Mouse (Mus musculus) MEL-GATA-1-ER (cell line): ENCODE measurements around the gene Olfr462.
"Not testable (repeated sequence)": the region's sequence is repeated elsewhere in the genome, so short reads cannot be mapped to it uniquely, and the experiment has no call there.

Experiments used
- DNase-seq: peaks from one replicate; pipeline ENCODE4 v3.0.0-alpha.2; 2012; ENCODE audit warnings: low read depth; ENCODE audit errors: extremely low read depth

The Olfr462 gene

DNA sequence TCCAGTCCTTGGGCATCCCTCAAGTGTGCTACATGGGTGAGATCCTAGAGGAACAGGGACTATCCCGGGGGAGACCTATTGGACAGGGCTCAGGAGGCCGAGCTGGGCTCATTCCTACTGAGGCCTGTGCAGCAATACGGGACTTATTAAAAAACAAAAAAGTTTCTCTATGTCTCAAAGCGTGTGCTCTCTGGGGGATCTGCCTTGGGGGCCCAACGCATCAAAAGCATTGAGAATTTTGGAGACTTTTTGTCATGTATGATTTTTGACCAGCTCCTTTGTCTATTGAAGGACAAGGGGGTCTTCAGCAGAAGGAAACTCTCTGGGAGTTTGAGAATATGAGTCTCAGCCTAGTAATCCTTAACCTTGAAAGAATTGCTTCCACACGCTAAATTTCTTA is at the start of gene Olfr462:
Gene Olfr462, minus strand, starts transcription at position 101 of the 400 bp plus-strand sequence.
- DNase-seq = no peak

DNA sequence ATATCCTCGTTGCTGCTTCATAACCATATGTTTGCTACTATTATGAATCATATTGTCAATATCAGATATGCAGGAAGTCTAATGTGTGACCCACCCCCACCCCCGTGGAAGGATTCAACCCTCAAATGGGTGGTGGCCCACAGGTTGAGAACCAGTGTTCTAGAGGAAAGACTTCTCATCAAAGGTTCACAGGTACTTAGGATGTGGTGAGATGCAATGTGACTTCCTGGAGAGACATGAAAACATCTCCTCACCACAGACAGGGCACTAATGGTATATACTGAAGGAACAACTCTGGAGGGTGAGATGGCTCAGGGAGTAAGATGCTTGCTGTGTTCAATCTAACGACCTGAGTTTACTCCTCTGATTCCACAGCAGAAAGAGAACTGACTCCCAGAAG is 43.4 kb upstream of the Olfr462 start:
- no peak for DNase-seq

DNA sequence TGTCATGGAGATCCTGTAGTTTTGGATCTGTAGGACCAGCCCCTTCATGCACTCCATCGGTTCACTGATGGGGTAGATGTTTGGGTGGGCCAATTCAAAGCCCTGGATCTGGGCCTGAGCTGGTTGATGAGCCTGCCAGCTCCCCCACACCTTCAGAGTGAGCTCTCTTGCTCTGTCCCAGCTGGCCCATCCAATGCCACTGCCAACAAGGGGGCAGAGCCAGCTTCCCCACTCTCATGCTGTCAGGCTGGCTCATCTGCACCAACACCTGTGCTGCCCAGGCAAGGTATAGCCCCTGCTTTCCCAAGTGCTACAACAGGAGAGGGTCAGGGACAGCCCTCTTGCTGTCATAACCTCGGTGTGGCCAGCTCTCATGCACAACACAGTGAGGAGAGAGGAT is 41.7 kb upstream of the Olfr462 start:
- DNase-seq = no peak

DNA sequence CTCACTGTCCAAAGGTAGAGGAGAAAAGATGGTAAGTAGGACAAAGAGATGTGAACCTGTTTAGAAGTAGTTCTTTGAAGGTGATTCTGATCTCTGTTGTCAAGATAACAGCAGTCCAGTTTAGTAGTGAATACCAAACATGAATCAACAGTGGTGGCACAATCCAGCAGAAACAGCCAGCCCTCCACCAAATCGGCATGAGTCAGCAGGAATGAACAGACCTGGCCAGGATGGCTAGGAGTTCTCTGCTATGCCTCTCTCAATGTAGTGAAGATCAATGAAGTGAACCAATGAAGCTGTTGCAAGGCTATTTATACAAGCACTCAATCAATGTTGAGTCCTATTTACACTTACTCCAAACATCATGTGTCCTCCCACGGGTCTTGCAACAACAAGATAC is 38.3 kb upstream of the Olfr462 start:
- no peak for DNase-seq

DNA sequence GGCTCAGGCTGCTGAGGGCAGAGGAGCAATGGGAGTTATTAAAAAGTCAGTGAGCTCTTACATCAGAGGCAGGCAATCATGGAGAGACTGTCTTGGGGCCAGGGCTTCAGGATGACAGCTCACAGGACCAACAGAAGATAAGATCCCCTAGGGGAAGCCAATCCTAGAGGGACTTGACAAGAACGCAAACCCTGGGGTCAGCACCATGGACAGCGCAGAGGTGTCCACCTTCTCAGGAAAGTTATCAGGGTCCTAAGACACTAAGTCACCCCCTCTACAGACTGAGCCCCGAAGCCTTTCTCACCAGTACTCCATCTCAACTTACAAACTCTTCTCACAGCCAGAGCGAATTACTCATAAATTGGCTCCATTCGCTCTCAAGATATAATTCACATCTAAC is 28.9 kb upstream of the Olfr462 start, which contains the start of gene Olfr464:
Gene Olfr464, minus strand, starts transcription at position 2 of the 400 bp plus-strand sequence.
- no peak for DNase-seq

DNA sequence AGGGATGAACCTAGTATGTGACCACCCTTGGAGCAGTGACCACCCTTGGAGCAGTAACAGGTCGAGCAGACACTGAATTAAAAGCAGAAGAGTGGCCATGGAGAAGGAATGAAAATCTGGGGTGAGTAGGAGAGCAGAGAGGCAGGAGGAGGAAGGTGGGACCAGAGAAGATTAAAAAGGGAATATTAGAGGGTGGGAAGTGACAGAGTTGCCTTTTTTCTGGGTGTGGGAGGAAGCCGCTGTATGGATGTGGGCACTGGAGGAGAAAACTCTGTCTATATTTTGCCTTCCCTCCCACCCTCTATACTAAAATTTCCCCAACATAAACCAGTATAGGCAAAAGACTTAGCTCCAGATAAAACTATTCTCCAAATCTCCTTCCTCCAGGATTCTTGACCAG is 28.2 kb upstream of the Olfr462 start:
- DNase-seq = no peak

DNA sequence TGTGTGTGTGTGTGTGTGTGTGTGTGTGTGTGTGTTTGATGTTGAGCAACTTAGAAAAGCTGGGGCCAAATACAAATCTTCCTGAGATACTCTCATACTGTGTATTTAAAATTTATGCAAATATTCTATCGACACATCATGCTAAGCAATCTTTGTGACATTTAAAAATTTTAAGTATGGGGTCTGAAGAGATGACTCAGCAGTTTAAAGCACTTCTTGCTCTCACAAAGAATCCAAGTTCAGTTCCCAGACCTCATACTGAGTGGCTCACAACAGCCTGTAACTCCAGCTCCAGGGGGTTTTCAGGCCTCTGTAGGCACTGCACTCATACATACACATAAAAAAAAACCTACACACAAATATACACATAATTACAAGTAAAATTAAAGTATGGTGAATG is 23.9 kb upstream of the Olfr462 start:
- no peak for DNase-seq

DNA sequence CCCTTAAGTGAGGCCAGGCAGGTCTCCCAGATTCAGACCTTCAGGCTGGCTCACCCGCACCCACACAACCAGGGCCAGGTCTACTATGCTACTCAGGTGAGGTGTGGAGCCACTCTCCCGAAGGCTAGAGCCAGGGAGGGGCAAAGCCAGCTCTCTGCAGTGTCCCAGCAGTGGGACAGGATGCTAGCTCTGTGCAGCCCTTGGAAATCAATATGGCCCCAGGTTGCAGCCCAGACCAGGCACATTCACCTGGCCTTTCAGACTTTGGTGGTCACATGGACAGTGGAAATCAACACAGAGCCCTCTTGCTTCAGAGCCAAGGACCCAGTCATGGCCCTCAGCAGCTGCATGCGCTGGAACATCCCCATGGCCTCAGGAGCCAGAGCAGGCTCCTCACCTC is 12.3 kb upstream of the Olfr462 start:
- DNase-seq = no peak

DNA sequence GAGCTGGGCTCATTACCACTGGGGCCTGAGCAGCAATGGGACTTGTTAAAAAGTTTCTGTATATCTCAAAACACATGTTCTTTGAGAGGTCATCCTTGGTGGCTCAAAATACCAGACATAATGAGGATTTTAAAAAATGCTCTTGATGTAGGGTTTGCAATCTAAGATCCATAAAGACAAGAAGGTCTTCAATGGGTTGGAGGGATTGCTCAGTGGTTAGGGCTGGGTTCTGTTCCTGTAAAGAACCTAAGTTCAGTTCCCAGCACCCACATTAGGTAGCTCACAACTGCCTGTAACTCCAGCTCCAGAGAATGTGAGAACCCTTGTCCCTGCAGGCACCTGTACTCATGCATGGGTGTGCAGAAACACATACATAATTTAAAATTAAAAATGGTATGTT is 5.2 kb upstream of the Olfr462 start, which contains the start of gene Olfr463:
Gene Olfr463, minus strand, starts transcription at position 101 of the 400 bp plus-strand sequence.
- DNase-seq = no peak

DNA sequence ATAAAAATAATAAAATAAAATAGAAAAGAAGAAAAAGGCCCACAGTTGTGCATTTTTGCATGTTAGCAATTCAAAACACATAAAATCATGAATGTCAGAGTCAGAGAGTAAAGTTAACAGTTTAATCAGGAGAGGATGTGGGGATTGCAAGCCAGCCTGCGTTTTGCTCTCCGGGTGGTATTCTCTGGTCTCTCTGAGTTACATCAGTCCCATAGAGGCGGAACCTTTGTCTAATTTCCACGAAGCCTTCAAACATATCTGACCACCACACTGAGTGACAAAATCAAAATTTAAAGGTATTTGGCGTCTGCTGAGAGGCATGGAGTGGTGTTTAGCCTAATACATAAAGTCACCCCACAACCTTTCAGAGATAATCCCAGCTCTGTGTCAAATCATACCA is 7.2 kb downstream of the Olfr462 start:
- DNase-seq = no peak

DNA sequence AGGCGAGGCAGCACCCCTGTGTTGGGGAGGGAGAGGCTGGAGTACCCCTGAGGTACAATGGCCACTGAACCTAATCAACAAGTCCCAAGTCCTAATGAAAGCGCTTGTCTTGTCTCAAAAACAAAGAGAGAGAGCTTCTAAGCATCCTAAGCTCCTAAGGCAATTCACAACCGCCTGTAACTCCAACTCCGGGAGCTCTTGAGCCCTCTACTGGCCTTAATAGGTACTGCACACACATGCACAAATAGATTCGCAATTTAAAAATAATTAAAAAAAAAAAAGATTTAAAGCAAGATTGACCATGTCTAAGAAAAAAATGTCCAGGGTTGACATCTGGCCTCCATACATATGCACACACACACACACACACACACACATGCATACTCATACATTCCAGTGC is 8.6 kb downstream of the Olfr462 start:
- peak; percentile 33 for DNase-seq

DNA sequence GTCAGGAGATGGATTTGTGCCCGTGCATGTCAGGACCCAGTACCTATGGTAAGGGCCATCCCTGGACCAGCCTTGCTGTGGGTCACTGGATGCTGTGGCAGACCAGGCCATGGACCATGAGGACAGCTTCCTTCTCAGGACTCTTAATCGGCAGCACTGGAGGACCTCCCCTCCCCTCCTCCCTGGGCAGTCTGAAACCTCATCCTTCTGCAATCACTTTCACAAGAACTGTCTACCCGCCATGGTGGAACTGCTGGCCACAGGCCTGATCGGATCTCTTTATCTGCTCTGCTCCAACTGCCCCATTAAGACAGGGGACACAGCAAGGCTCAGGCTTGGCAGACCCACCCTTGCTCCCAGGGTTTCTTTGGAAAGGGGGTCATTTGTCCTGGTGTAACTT is 10.4 kb downstream of the Olfr462 start:
- DNase-seq = no peak

DNA sequence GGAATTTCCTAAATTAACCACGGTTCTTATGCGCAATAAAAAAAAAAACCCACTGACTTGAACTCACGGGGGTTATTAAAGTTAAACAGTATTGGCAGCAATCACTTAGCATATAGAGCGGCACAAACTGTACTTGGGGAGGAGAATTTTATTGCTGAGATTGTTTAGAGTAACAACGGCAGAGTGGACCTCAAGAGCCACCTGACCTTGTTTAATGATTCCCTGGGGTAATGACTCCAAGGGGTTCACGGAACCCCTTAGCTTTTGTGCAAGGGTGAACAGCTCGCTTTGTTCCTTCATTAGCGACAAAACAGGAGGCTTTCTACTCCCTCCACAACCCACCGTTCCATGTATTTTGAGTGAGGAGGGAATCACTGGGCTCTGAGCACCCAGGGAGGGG is 12.2 kb downstream of the Olfr462 start:
- no peak for DNase-seq

DNA sequence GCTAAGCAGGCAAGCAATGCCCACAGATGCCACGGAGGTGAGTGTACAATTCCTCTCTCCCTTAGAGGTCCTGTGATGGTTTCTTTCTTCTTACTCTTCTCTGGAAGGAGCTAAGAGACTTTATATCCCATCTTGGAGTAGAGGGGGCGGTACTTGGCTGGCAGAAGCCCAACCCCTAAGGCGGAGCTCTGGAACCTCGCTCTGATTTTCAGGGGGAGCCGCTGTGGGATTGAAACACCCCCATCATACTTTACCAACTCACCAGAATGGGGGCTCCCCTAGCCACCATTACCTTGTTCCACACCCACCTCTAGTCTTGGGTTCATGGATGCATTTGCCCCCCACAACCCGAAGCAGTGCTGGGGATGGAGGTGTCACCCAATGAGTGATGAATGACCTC is 16.6 kb downstream of the Olfr462 start, which contains the start of gene Epx:
Gene Epx, minus strand, starts transcription at position 101 of the 400 bp plus-strand sequence.
- no peak for DNase-seq

DNA sequence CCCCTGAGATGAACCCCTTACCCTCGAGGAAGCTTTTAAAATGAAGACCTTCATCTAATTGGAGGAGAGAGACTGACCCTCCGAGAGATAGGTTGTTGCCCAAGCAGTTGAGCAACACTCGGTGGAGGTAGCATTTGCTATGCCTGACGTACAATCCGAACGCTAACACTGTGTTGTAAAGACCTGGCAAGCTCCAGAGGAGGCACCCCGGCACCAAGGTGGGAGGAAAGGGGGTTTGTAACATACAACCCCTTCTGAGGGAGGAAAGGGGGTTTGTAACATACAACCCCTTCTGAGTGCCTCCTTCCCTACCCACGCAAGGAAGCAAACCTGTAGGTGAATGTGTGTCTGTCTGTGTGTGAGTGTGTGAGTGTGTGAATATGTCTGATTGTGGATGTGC is 20.3 kb downstream of the Olfr462 start:
- no peak for DNase-seq

DNA sequence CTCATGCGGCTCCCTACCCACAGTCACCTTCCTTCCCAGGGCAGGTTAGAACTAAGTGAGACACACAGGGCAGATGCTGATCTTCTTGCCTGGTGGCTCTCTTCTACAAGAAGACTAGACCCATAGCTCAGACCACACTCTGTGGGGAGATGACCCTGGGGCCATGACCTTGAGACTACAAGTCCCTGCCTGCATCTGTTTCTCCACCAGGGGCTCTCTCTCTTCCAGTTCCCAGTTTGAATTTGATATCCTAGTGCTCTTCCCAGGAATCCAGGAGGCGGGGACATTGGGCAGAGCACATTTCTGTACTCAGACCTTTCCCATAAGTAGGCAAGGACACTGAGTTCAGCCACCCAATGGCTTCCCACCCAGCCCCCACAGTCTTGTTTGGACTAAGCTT is 22.0 kb downstream of the Olfr462 start:
- no peak for DNase-seq

DNA sequence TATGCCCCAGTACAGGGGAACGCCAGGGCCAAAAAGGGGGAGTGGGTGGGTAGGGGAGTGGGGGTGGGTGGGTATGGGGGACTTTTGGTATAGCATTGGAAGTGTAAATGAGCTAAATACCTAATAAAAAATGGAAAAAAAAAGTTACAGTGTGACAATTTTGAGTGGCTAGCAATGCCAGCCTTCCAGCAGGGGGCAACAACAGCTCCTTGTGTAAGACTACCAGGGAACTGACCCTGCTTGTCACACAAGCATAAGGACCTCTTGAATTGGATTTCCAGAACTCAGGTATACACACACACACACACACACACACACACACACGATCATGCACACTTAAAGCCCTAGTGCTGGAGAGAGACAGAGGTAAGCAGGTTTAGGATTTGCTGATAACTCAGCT is 25.2 kb downstream of the Olfr462 start:
- DNase-seq = not testable (repeated sequence)

DNA sequence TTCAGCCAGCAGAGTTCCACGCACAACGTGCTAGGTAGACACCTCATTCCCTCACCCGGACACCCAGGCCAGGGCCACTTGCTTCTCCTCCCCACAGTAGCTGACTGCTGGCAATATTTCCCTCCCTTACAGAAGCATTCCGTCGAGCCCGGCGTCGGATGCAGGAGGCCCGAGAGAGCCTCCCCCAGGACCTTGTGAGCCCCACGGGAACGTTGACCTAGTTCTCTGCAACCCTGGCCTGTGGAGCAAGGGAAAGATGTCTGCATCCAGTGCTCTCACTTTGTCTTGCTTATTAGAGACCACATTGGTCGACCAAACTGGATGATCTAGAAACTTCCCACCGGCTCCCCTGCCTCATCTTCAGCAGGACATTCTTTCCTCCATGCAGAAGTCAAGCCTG is 29.3 kb downstream of the Olfr462 start:
- no peak for DNase-seq

DNA sequence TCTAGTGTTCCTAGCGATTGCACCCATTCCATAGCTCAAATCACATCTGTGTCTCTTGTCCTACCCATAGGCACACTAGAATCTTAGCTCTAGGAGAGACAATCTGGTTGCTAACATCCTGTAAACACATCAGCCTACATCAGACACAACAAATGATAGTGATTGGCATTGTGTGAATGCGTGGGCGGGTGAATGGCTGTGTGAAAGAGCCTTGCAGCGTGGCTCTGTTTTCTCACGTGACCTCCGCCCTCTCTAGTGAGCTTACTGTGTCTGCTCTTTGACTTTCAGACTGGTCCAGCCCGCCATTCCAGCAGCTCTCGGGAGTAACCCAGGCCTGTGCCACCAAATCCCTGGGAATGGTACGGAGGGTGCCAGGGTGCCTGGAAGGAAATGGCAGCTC is 31.6 kb downstream of the Olfr462 start:
- DNase-seq = no peak

DNA sequence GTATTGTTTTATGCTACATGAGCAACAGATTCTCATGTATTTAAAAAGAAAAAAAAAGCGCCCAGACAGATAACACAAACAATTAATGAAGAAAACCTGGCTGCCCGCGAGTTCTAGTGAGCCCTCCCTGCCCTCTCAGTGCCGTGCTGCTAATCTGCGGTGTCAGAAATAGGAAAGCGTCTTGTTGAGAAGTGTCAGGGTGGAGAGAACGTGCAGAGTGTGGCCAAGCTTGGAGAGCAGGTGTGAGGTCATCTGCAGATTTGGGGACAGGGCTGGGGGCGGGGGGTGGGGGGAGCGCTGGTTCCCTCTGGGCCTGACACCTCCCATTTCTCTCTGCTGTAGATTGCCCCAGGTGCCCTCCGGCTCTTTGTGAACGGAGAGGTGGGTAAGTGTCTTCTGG is 32.8 kb downstream of the Olfr462 start:
- no peak for DNase-seq

DNA sequence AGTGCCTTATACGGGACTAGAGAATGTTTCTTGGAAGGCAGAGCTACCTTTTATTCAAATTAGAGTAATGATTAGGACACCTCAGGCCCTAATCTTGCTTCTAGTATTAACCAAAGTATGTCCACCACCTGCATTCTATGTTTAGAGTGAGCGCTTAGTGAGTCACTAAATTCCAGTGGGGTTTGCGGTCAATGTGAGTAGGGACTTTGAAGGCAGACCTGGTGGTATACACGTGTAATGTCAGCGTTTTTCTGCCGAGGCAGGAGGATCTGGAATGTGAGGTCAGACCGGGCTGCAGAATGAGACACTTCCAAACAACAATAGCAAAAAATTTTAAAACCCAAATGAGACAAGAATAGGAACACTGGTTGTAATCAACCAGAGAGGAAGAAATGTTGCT is 37.5 kb downstream of the Olfr462 start:
- DNase-seq = no peak

DNA sequence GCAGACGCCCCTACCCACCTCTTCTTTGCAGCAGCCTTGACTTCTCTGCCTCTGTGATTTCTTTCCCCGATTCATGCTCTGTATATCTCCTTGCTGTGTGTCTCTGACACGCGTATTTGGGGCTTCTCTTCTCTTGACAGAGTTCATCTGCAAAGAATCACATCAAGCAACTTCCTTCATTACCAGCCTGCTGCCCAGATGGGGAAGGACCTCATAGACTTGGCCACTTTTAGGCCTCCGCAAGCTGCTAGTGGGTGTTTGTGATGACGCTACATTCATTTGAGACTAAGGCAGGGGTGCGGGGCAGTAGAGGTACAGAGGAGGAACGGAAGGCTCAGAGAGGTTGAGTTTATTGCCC is 38.5 kb downstream of the Olfr462 start:
- DNase-seq = peak; percentile 10

DNA sequence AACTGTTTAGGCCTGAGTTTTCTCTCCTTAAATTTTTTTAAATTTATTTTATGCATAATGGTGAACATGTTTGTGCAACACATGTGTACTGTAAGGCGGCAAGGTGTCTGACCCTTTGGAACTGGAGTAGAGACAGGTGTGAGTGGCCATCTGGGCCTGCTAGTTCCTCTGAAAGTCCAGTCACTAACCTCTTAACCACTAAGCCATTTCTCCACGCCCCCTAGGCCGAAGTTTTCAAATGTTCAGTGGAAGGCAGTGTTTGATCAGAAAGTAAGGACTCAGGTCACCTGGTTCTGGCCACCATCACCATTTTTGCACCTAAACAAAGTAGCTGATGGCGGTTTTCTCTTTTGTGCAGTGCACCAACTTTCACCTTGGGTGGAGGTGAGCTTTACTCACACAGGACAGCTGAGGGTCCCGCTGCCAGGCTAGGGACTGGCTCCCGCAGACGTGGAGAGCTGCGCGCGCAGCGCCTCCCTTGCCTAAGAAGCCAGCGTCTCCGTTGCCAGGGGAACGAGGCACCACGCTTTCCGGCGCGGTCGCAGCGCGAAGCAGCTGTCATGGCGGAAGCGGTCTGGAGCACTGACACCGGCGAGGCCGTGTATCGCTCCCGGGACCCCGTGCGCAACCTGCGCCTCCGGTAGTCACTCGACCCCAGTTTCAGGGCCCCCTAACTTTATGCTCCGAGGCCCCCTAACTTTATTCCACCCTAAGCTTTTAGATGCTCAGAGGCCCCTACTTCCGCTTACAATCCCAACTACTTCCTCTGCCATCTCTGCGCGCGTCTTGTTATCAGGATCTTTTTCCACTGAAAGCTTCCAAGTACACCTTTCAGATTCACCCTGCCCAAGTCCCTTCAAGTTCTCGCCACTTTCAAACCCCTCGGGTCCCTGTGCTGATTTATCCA is 39.1 kb downstream of the Olfr462 start, which contains the start of gene Mks1:
Gene Mks1, plus strand, starts transcription at position 526 of the 907 bp plus-strand sequence.
- DNase-seq = peak; percentile 70
